Mouse (Mus musculus) C2C12 (cell line): ENCODE measurements around the gene Hmces.
A peak's percentile ranks its signal among the peaks of the same experiment; 100 is the strongest.

Source experiments
- CTCF ChIP-seq: IDR thresholded peaks from one replicate; pipeline ENCODE4 v1.5.1; 2011; ENCODE audit not compliant: control insufficient read depth, insufficient read depth, insufficient read length
- MAX ChIP-seq: IDR thresholded peaks from one replicate; pipeline ENCODE4 v1.6.1; 2011; ENCODE audit warnings: mild to moderate bottlenecking, control low read depth
- MYOD1 ChIP-seq: IDR thresholded peaks from one replicate; pipeline ENCODE4 v1.6.1; 2011; ENCODE audit warnings: low read depth; ENCODE audit not compliant: control insufficient read depth, insufficient read length

DNA sequence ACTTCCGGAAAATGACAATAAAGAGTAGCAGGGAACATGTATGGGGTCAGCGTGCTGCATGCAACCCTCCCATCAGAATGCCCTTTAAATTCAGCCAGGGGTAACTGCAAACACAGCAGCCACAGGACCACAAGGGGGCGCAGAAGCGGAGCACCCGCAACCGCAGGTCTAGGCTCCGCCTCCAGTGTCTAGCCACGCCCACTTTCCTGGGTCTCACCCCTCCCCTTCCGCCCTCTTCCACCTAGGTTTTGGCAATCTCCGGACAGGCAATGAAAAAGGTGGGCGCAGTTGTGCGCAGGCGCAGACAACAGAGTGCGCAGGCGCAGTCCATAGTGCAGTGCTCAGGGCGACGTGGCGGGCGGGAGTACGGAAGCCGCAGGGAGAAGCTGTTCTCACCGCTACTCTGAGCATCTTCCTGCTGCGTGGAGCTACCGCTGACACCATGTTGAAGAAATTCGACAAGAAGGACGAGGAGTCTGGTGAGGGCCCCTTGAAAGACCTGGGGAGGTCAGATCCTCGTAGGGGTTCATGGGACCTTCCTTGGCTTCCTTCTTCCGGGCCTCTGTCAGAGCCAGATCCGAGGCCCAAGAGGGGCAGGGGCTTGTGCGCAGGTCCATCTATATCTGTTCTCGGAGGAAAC lies 26.0 kb upstream of the Hmces start, which contains the start of gene Copg1:
- TF ChIP-seq CTCF: peak; percentile 93
- no peak for TF ChIP-seq MYOD1
- TF ChIP-seq MAX: peak; percentile 76
